Mouse (Mus musculus): Measurements from ENCODE around the gene Htatsf1.

The Htatsf1 gene

GRCm38 (mm10) chrX:57053174-57053992, at the start of gene Htatsf1:
Htatsf1 (plus strand) TSS chrX:57053583.
- DNase-seq (ENCODE audit: low spot score in 2 of 2) = peak; percentile 65 to 72

- no peak for DNase-seq (ENCODE audit: low spot score in 2 of 2)
These were observed 40.5 kb upstream of the Htatsf1 start for GRCm38 (mm10) chrX:57012891-57013290.

GRCm38 (mm10) chrX:57042774-57043173, 10.6 kb upstream of the Htatsf1 start, which contains the start of gene Brs3:
Brs3 (plus strand) TSS chrX:57043074.
- no peak for DNase-seq (ENCODE audit: low spot score in 2 of 2)

- DNase-seq (ENCODE audit: low spot score in 2 of 2) = no peak
These were observed 9.5 kb upstream of the Htatsf1 start for GRCm38 (mm10) chrX:57043869-57044268.

GRCm38 (mm10) chrX:57052848-57053173, 572 bp upstream of the Htatsf1 start:
- no peak for DNase-seq (ENCODE audit: low spot score in 2 of 2)

DNA sequence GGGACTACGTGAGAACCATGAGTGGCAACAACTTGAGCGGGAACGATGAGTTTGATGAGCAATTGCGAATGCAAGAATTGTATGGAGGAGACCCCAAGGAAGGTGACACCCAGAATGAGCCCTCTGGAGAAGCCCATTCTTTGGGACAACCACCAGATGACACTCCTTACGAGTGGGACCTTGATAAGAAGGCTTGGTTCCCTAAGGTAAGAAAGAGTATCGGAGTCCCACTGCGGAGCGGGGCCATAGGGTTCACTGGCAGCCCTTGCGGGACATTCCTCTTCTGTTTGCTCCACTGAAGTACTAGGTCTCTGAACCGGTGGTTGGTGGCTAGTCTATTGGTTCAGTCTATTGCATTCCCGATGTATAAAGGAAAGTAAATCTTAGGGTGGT, 606 bp downstream of the Htatsf1 start:
- DNase-seq (ENCODE audit: low spot score in 2 of 2) = no peak

DNA sequence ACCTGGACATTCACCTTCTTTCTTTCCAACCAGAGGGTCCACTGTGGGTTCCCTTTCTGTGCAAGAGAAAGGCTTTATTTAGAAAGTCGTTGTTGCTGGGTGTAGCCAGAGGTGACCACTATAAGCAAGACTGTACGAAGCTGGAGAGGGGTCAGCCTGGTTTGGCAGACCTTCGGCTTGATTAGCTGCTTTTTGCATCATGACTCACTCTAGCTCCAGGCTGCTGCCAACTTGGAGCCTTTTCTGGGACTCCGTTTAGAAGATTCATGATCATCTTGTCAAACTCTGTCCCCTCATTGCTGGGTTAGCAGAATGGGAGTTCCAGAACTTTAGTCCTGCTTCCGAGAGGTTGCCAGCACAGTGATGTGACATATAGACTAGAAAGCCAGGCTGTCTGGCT, 28.1 kb downstream of the Htatsf1 start:
- DNase-seq (ENCODE audit: low spot score in 2 of 2) = no peak

DNA sequence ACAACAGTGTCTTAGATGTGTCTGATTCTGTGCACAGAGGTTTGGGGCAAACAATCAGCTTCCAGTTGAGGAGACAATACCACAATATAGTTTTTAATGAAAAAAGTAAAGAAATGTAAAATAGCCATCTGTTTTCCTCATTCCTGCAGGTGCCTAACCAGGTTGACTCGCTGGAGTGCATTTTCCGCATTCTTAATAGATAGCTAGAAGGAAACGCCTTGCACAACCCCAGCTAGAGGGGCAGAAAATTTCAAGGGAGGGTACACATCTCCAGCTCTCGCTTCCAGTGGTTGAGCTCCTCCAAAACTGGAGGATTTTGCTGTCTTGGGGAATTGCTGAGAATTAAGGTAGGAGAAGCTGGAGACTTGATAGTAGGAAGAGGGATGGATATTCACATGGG, 34.4 kb downstream of the Htatsf1 start, which contains the start of gene Vgll1:
TSS of gene Vgll1 (plus strand) at position 301 of the 400 bp plus-strand sequence.
- DNase-seq (ENCODE audit: low spot score in 2 of 2) = no peak

DNA sequence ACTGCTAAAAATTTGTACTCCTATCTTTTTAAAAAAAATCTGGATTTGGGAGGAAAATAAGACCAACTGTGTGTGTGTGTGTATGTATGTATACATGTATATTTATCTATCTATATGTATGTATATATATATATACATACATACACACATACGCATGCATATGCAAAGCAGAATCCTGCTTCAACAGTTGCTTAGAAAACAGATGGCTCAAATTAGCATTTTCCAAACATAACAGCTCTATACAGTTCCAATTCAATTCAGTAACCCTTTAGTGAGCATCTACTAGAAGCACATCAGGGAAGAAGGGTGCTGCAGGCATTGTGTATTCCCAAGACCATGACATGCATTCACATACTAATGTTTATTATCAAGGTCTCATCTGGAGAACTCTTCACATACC, 50.0 kb downstream of the Htatsf1 start:
- no peak for DNase-seq (ENCODE audit: low spot score in 2 of 2)

- no peak for DNase-seq (ENCODE audit: low spot score in 2 of 2)
These were observed 53.6 kb downstream of the Htatsf1 start for GRCm38 (mm10) chrX:57106956-57107355.

Data from frontal cortex, postnatal 14 days (tissue).